Mouse (Mus musculus) forelimb bud, embryonic 11.5 days (tissue): Measurements from ENCODE around the gene Scn4a.
A peak's percentile ranks its signal among the peaks of the same experiment; 100 is the strongest.

ENCODE experiments used
- DNase-seq: peaks from one replicate; pipeline ENCODE4 v3.0.0-alpha.2; 2012; ENCODE audit warnings: low read depth, low spot score

Scn4a gene

GRCm38 (mm10) chr11:106314333-106314812, 38.7 kb downstream of the Scn4a start, which contains the start of gene Cd79b:
Gene Cd79b, minus strand, starts transcription at chr11:106314762.
- DNase-seq, result no peak

- no peak for DNase-seq
Measured at GRCm38 (mm10) chr11:106313533-106313932, 39.6 kb downstream of the Scn4a start.

GRCm38 (mm10) chr11:106310123-106310522, 43.0 kb downstream of the Scn4a start:
- DNase-seq, result no peak

DNA sequence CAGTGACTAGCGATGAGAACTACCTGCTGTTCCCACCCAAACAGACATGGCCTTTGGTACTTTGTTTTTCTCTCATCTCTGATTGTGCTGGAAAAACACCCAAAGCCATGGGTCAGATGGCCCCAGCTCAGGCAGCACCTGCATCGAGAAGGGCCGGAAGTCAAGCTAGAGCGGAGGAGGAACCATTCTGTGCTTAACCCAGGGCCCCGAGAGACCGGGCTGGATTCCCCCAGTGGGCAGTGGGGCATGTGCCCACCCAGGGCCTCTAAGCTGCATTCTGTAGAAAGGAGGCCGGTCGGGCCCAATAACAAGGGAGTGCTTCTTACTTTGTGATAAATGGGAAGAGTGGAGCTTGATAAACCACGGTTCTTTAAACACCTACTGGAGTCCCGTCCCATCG, 44.9 kb downstream of the Scn4a start:
- no peak for DNase-seq

DNA sequence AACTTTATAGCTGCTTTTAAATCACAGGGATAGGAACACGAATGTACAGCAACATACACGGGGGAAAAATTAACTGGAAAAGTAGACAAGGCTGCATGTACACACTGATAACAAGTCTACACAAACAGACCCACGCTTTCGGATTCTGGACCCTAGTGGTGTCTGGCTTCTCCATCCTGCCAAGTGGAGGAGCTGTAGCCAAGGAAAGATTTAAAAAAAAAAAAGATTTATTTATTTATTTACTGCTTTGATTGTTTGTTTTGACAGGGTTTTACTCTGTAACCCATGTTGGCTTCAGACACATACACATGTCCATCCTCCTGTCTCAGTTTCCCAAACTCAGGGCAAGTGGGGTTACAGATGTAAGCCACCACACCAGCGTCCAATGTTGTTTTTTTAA, 45.7 kb downstream of the Scn4a start:
- DNase-seq, result no peak

GRCm38 (mm10) chr11:106306758-106307157, 46.3 kb downstream of the Scn4a start:
- no peak for DNase-seq

GRCm38 (mm10) chr11:106306065-106306385, 47.1 kb downstream of the Scn4a start:
- no peak for DNase-seq

DNA sequence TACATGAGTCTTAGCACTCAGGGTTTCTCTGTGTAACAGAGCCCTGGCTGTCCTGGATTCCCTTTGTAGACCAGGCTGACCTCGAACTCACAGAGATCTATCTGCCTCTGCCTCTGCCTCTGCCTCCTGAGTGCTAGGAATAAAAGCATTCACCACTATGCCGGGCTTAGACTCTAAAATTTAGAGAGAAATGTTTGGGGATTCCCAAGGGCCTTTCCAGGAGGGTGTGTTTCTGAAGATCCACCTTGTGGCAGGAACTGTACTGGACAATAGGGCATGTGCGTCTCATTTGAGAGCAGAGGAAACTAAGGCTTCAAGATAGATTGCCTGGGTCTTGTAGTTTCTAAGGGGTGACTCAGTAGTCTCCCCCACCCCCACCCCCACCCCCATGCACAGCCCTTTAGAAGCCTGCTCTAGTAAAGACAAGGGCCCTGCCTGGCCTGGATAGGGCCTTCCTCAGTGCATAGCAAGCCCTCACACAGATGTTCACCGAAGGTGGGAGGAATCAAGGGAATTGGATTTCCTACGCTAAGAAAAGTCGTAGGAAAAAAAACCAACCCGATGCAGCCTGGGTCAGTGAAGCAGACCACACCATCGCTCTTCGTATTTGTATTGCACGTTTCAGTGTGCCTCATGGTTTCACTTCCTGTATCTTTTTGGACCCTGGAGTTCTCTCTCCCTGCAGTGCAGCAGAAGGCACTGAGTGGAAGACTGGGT, 47.6 kb downstream of the Scn4a start:
- no peak for DNase-seq

DNA sequence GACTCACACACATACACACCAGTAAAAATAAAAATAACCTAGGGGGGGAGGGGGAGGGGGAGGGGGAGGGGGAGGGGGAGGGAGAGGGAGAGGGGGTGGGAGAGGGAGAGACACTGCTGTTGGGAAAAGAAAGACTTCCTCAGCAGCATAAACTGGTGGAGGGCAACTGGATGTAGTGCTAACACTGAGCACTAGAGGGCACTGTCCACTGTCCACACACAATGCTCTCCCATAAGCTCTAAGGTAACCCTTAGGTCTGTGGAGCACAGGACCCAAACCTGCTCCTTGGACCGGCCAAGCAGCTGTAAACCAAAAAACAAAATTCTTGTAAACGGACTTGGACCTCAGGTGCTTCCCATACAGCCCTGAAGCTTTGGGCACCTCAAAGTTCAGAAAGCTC, 50.5 kb downstream of the Scn4a start:
- DNase-seq, result peak; percentile 80

- DNase-seq, result no peak
Measured at GRCm38 (mm10) chr11:106301765-106302164, 51.3 kb downstream of the Scn4a start, which contains the start of gene Gh. Gene Gh, minus strand, starts transcription at chr11:106301865.

GRCm38 (mm10) chr11:106291861-106292260, 61.2 kb downstream of the Scn4a start:
- no peak for DNase-seq

GRCm38 (mm10) chr11:106290376-106290775, 62.7 kb downstream of the Scn4a start:
- DNase-seq, result no peak

DNA sequence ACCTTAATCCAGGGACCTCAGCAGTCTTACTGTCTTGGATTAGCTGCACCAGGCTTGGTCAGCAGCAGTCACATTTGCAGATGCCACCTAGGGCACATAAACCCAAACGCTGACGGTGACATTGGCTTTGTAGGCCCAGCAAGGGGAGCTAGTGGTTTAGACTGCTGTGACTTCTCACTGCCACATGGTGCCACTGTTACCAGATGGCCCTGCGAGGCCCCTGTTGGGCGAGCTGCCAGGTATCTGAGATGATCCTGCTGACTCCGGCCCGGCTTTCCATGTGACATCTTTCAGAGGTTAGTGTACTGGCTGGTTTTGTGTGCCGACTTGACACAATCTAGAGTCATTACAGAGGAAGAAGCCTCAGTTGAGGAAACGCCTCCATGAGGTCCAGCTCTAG, 63.7 kb downstream of the Scn4a start:
- DNase-seq, result no peak

DNA sequence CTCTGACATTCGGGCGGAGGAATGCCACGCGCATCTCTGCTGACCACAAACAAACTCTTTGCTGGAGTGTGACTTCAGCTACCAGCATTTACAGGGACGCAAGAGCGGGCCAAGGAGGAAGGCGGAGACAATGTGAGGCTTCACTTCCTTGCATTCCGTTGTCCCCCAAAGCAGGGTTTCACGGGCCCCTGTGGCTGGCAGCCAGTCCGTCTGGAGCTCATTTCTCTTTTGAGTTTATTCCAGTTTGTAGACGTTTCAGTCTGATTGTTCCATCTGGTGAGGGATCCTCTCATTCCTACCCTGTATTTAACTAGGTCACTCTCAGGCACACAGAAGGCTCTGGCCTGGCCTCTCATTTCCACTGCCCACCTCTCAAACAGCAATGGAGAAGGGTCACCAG, 66.1 kb downstream of the Scn4a start:
- no peak for DNase-seq

DNA sequence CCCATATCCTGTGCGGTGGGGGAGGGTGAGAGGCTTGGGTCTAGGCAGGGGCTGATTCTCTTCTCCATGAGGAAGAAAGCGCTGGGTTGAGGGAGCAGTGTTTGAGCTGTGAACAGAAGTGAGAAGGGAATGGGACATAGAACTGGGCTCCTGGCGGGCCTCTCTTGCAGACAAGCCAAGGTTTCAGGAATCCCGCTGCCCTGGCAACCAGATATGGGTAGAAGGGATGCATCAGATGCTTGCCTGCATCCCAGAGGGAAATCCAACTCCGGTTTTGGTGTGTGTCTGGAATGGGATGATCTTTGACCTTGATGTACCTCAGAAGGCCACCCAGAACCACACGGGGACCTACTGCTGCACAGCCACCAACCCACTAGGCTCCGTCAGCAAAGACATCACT, 66.9 kb downstream of the Scn4a start:
- no peak for DNase-seq

GRCm38 (mm10) chr11:106284126-106284525, 69.0 kb downstream of the Scn4a start:
- DNase-seq, result no peak

GRCm38 (mm10) chr11:106283371-106283770, 69.7 kb downstream of the Scn4a start:
- no peak for DNase-seq

DNA sequence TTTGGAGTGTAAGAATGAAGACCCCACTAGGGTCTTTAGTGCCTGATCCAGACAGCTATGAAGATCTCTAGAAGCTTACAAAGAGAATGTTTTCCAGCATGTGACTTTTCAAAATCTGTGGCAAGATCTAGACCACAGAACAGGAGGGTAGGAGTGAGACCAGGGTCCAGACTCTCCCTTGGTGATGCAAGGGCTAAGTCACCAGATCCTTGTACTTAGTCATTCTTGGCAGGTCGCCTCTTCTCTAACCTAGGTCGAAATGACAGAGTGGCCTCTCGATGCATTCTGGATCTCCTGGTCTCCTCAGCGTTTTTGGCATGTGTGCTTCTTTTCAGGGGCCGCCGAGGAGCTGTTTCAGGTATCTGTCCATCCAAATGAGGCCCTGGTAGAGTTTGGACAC, 70.6 kb downstream of the Scn4a start:
- no peak for DNase-seq

- peak; percentile 98 for DNase-seq
Measured at GRCm38 (mm10) chr11:106276454-106276853, 76.6 kb downstream of the Scn4a start, which contains the start of gene Tcam1. Gene Tcam1, plus strand, starts transcription at chr11:106276672.

- peak; percentile 30 for DNase-seq
Measured at GRCm38 (mm10) chr11:106274971-106275411, 78.1 kb downstream of the Scn4a start.

DNA sequence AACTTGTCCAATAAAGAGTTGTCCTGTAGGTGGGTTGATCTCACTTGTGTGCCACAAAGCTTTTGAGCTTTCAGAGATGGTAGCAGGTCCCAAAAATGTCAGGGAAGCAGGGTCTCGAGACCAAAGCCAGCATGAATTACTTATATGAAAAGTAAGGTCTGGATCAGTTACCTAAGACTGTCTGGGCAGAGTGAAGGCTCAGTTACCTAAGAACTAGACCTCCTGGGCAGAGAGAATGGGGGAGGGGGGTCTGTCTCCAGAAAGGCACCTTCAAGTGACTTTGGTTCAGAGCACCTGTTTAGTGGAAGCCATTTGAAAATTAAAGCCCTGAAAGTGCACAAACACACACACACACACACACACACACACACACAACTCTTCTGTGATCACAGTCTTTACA, 78.7 kb downstream of the Scn4a start:
- DNase-seq, result no peak

DNA sequence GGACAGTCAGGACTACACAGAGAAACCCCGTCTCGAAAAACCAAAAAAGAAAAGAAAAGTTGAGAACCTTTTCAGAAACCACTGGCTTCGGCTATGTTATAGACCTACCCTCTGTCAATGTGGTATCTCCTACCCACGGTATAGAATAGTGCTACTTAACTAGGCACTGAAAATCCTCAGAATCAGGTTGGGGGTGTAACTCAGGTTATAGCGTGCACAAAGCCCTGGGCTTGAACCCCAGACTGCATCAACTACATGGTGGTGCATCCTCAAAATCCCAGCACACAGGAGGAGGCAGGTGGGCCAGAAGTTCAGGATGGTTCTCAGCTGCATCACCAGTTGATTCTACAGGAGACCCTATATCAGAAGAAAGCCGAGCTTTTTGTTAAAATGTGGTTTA, 79.3 kb downstream of the Scn4a start:
- DNase-seq, result no peak

- no peak for DNase-seq
Measured at GRCm38 (mm10) chr11:106273311-106273684, 79.8 kb downstream of the Scn4a start.
